Mouse (Mus musculus) cerebellum, adult 2 months (tissue): ENCODE measurements at regions not wholly inside any gene's neighbourhood (a gene's known extent, or its start where the extent isn't known, plus 50 kb on each side); places are given as distances from the start of the nearest gene placed in this dataset.

Source experiments
- CTCF ChIP-seq: fragments of 200-500 bp; IDR thresholded peaks from 2 replicates; pipeline ENCODE4 v1.5.1; 2011; ENCODE audit warnings: low read depth, mild to moderate bottlenecking, control low read depth, low read length, moderate library complexity, borderline replicate concordance; ENCODE audit not compliant: insufficient read depth
- POLR2A ChIP-seq: fragments of 200-500 bp; IDR thresholded peaks from 2 replicates; pipeline ENCODE4 v1.6.1; 2011; ENCODE audit warnings: low read length, control low read depth, borderline replicate concordance; ENCODE audit not compliant: insufficient read depth

- TF ChIP-seq POLR2A (no peak), CTCF (no peak)
Observed at GRCm38 (mm10) chr7:145118406-145118805, 89.5 kb downstream of the 1810010D01Rik start.
